Mouse (Mus musculus) liver, adult (tissue): ENCODE measurements around the gene L3mbtl2.

Source experiments
- GATA4 ChIP-seq: IDR thresholded peaks from 2 replicates; pipeline ENCODE4 v1.6.1; 2014; ENCODE audit warnings: mild to moderate bottlenecking, low read length; ENCODE audit not compliant: insufficient replicate concordance

Gene L3mbtl2

GRCm38 (mm10) chr15:81729792-81730635, 66.3 kb downstream of the L3mbtl2 start:
- peak; percentile 36; the same call in 1 of the 2 replicates for TF ChIP-seq GATA4

DNA sequence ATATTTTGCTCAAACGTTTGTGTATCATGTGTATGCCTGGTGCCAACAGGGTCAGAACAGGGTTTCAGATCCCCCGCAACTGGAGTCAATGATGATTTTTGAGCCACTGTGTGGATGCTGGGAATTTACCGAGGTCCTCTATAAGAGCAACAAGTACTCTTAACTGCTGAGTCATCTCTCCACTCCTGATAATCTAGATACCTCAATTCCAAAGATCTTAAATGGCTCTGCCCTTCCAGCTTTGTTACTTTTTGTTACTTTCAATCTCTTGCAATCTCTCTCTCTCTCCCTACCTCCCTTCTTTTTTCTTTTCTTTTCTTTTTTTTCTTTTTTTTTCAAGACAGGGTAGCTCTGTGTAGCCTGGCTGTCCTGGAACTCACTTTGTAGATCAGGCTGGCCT, 71.4 kb downstream of the L3mbtl2 start:
- TF ChIP-seq GATA4, result no peak
